Mouse (Mus musculus): ENCODE measurements around the gene Coq10b. TPM values are rescaled to one million over a fixed set of nuclear protein-coding genes. Genes with fewer than 3 reads are reported as not detected.

Gene Coq10b
- total and polyA plus RNA-seq, 2 experiments, result 6.3 to 63.2 TPM

GRCm38 (mm10) chr1:55106919-55107585, 54.5 kb downstream of the Coq10b start:
- no peak for DNase-seq (ENCODE audit: extremely low read depth, low read depth, low spot score)
- no peak overlapping the region for H3K4me3 ChIP-seq (ENCODE audit: insufficient read depth, low read depth, low read length)
- no peak overlapping the region for H3K9ac ChIP-seq (ENCODE audit: low read depth, low read length)
- TF ChIP-seq CTCF (IDR thresholded peaks at IDR 0.05; ENCODE audit: low read depth, low read length), result no peak
- no peak for TF ChIP-seq POLR2A (IDR thresholded peaks at IDR 0.05; ENCODE audit: extremely low read depth, insufficient read depth, low read length)
- H3K4me1 ChIP-seq (ENCODE audit: control insufficient read depth, insufficient read depth, low read length), result no peaks in the 10 kb centered on the region
- no peaks in the 10 kb centered on the region for H3K27me3 ChIP-seq (ENCODE audit: control insufficient read depth, insufficient read depth, low read length)
- no peaks in the 10 kb centered on the region for H3K79me2 ChIP-seq (ENCODE audit: control insufficient read depth, insufficient read depth, low read length)
- H3K36me3 ChIP-seq (ENCODE audit: control insufficient read depth, insufficient read depth, low read length), result no peaks in the 10 kb centered on the region
- no peak overlapping the region for H3K27ac ChIP-seq (replicated peaks; ENCODE audit: insufficient read depth, low read depth, low read length)
- 94% methylated on average over 9 of the region's 9 CpGs for WGBS

DNA sequence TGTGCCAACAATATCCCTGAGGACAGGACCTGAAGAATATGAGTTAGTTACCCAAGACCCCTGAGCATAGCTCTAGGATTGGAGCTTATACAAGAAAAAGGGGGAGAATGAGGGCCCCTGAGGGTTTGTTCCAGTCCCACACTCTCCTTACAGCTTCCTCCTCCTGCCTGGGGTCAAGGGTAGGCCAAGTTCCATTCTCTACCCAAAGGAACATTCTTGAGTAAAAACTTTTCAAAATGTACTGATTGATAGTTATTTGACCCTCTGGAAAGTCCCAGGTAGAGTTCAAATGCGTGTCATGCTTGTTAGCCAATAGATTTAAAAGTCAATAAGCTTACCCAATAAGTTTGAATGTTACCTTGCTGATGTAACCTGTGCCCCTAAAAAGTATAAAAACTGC, 55.1 kb downstream of the Coq10b start:
- Histone ChIP-seq H3K4me3 (ENCODE audit: insufficient read depth, low read depth, low read length) (no peak overlapping the region), H3K4me1 (ENCODE audit: control insufficient read depth, insufficient read depth, low read length) (no peaks in the 10 kb centered on the region), H3K79me2 (ENCODE audit: control insufficient read depth, insufficient read depth, low read length) (no peaks in the 10 kb centered on the region), H3K27ac (replicated peaks; ENCODE audit: insufficient read depth, low read depth, low read length) (no peak overlapping the region), H3K36me3 (ENCODE audit: control insufficient read depth, insufficient read depth, low read length) (no peaks in the 10 kb centered on the region), H3K9ac (ENCODE audit: low read depth, low read length) (no peak overlapping the region), H3K27me3 (ENCODE audit: control insufficient read depth, insufficient read depth, low read length) (no peaks in the 10 kb centered on the region)
- DNase-seq (ENCODE audit: extremely low read depth, low read depth, low spot score), result no peak
- WGBS, result 30% methylated on average over 1 of the region's 1 CpGs
- TF ChIP-seq CTCF (IDR thresholded peaks at IDR 0.05; ENCODE audit: low read depth, low read length), result no peak
- no peak for TF ChIP-seq POLR2A (IDR thresholded peaks at IDR 0.05; ENCODE audit: extremely low read depth, insufficient read depth, low read length)

GRCm38 (mm10) chr1:55108473-55108872, 55.9 kb downstream of the Coq10b start:
- no peak for DNase-seq (ENCODE audit: extremely low read depth, low read depth, low spot score)
- H3K27ac ChIP-seq (replicated peaks; ENCODE audit: insufficient read depth, low read depth, low read length), result no peak overlapping the region
- H3K4me3 ChIP-seq (ENCODE audit: insufficient read depth, low read depth, low read length), result no peak overlapping the region
- no peaks in the 10 kb centered on the region for H3K36me3 ChIP-seq (ENCODE audit: control insufficient read depth, insufficient read depth, low read length)
- WGBS, result 66% methylated on average over 2 of the region's 2 CpGs
- H3K9ac ChIP-seq (ENCODE audit: low read depth, low read length), result no peak overlapping the region
- H3K79me2 ChIP-seq (ENCODE audit: control insufficient read depth, insufficient read depth, low read length), result no peaks in the 10 kb centered on the region
- TF ChIP-seq CTCF (IDR thresholded peaks at IDR 0.05; ENCODE audit: low read depth, low read length) (no peak), POLR2A (IDR thresholded peaks at IDR 0.05; ENCODE audit: extremely low read depth, insufficient read depth, low read length) (no peak)
- no peaks in the 10 kb centered on the region for H3K27me3 ChIP-seq (ENCODE audit: control insufficient read depth, insufficient read depth, low read length)
- no peaks in the 10 kb centered on the region for H3K4me1 ChIP-seq (ENCODE audit: control insufficient read depth, insufficient read depth, low read length)

- Histone ChIP-seq H3K4me1 (ENCODE audit: control insufficient read depth, insufficient read depth, low read length) (no peaks in the 10 kb centered on the region), H3K9ac (ENCODE audit: low read depth, low read length) (no peak overlapping the region), H3K36me3 (ENCODE audit: control insufficient read depth, insufficient read depth, low read length) (no peaks in the 10 kb centered on the region), H3K27ac (replicated peaks; ENCODE audit: insufficient read depth, low read depth, low read length) (no peak overlapping the region), H3K79me2 (ENCODE audit: control insufficient read depth, insufficient read depth, low read length) (no peaks in the 10 kb centered on the region), H3K27me3 (ENCODE audit: control insufficient read depth, insufficient read depth, low read length) (no peaks in the 10 kb centered on the region), H3K4me3 (ENCODE audit: insufficient read depth, low read depth, low read length) (no peak overlapping the region)
- no peak for DNase-seq (ENCODE audit: extremely low read depth, low read depth, low spot score)
- 97% methylated on average over 4 of the region's 4 CpGs for WGBS
- TF ChIP-seq POLR2A (IDR thresholded peaks at IDR 0.05; ENCODE audit: extremely low read depth, insufficient read depth, low read length) (no peak), CTCF (IDR thresholded peaks at IDR 0.05; ENCODE audit: low read depth, low read length) (no peak)
Observed at GRCm38 (mm10) chr1:55109066-55109766, 56.6 kb downstream of the Coq10b start.

Other genes starting within 250 kb of the Coq10b start
- 7.2 and 8.5 TPM in 2 replicates for gene Ankrd44, start 126.4 kb upstream of the Coq10b start, total RNA-seq (2014; rRNA removed)
- 1.6 and 2.3 TPM in 2 replicates for gene Ankrd44, start 126.4 kb upstream of the Coq10b start, polyA plus RNA-seq (2012; rRNA removed)
- 73.8 and 89.0 TPM in 2 replicates for gene Sf3b1, start 25.3 kb upstream of the Coq10b start, total RNA-seq (2014; rRNA removed)
- gene Sf3b1, start 25.3 kb upstream of the Coq10b start, polyA plus RNA-seq (2012; rRNA removed), result 11.0 and 13.6 TPM in 2 replicates
- 194 and 259 TPM in 2 replicates for gene Hspe1, start 35.4 kb downstream of the Coq10b start, total RNA-seq (2014; rRNA removed)
- gene Hspe1, start 35.4 kb downstream of the Coq10b start, polyA plus RNA-seq (2012; rRNA removed), result 29.5 and 41.5 TPM in 2 replicates
- gene Hspd1, start 35.5 kb downstream of the Coq10b start, total RNA-seq (2014; rRNA removed), result 262 and 301 TPM in 2 replicates
- gene Hspd1, start 35.5 kb downstream of the Coq10b start, polyA plus RNA-seq (2012; rRNA removed), result 52.3 and 59.2 TPM in 2 replicates
- 25.7 and 27.8 TPM in 2 replicates for gene Mob4, start 78.5 kb downstream of the Coq10b start, total RNA-seq (2014; rRNA removed)
- 5.6 and 6.1 TPM in 2 replicates for gene Mob4, start 78.5 kb downstream of the Coq10b start, polyA plus RNA-seq (2012; rRNA removed)
- gene Rftn2, start 174.0 kb downstream of the Coq10b start, total RNA-seq (2014; rRNA removed), result 0.37 and 0.54 TPM in 2 replicates
- gene Rftn2, start 174.0 kb downstream of the Coq10b start, polyA plus RNA-seq (2012; rRNA removed), result 0.24 and 0.29 TPM in 2 replicates
- 1.0 TPM in 2 replicates for gene Mars2, start 184.4 kb downstream of the Coq10b start, total RNA-seq (2014; rRNA removed)
- 0.67 and 0.75 TPM in 2 replicates for gene Mars2, start 184.4 kb downstream of the Coq10b start, polyA plus RNA-seq (2012; rRNA removed)

Measured in liver, adult 2 months (tissue).